9 mouse cellular contexts compared by ENCODE assay signal in the genomic region with DNA sequence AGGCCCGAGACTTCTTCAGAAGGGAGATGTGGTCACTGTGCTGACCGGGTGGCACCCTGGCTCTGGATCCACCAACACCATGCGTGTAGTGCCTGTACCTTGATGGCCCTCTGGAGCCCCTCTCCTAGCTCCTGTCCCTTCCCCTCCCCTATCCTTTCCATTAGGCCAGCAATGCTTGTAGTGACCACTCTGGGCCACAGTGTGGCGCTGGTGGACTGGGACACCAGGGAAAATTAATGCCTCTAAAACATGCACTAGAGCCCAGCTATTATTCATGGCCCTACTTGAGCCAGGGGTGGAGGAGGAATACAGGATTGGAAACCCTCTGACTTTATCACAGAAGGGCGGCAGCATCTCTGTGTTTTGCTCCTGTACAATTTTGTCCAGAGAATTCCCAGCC. TPM values are rescaled to one million over a fixed set of nuclear protein-coding genes. Genes with fewer than 3 reads are reported as not detected.
A peak's percentile ranks its signal among the peaks of the same experiment; 100 is the strongest.
DNase-seq lines count a peak whose midpoint lies in the region; ATAC-seq and TF ChIP-seq lines count a peak whose summit lies in the region.
"Had no signal": no experiment of that assay in that cellular context is flagged by ENCODE, and none has a peak within 500 bp of the region (broad histone marks: within the 10 kb centered on the region; RNA-seq: fewer than 3 reads in every experiment).

No protein-coding gene starts in this region.

- peaks cover 4% of the 10 kb centered on the region; the same call in 1 of the 2 replicates for H3K4me1 ChIP-seq in heart, embryonic 10.5 days
- peaks cover 13% of the 10 kb centered on the region for H3K4me1 ChIP-seq in cerebellum, adult 2 months (ENCODE audit: control insufficient read depth, insufficient read depth, low read length)
- H3K4me1 ChIP-seq in testis, adult 2 months (ENCODE audit: control insufficient read depth, insufficient read depth, low read length), result no peaks in the 10 kb centered on the region

- no peak overlapping the region for H3K27ac ChIP-seq in heart, embryonic 10.5 days
- no peak overlapping the region for H3K27ac ChIP-seq in cerebellum, adult 2 months (ENCODE audit: insufficient read depth, low read length)
- no peak overlapping the region for H3K27ac ChIP-seq in testis, adult 2 months (ENCODE audit: control insufficient read depth, insufficient read depth, low read depth, low read length)

- TF ChIP-seq CTCF in cerebellum, adult 2 months (IDR thresholded peaks at IDR 0.05; ENCODE audit: borderline replicate concordance, insufficient read depth, low read depth, low read length), result peak; percentile 88
- TF ChIP-seq CTCF in testis, adult 2 months (IDR thresholded peaks at IDR 0.05; ENCODE audit: control insufficient read depth, insufficient read depth, insufficient replicate concordance, low read depth, low read length), result peak; percentile 61; the same call in 1 of the 2 replicates

- no peaks in the 10 kb centered on the region for H3K9me3 ChIP-seq in heart, embryonic 10.5 days

- DNase-seq in heart, adult 18-20 months, result peak; percentile 60 to 80
- no peak for DNase-seq in heart, embryonic 10.5 days (ENCODE audit: low spot score)
- DNase-seq in MEL-GATA-1-ER (ENCODE audit: extremely low read depth, low read depth), result peak; percentile 10
- DNase-seq in cerebellum, adult 2 months, result peak; percentile 79 to 87
- DNase-seq in gastrocnemius, postnatal 36 days, result peak; percentile 52 to 75
- peak; percentile 86 to 88 for DNase-seq in layer of hippocampus, postnatal 10 days (ENCODE audit: low spot score in 2 of 2)

- 0 out of 2 replicates have a peak, but pooled peaks have one; percentile 48 for ATAC-seq in megakaryocyte-erythroid progenitor cell, adult 5-6 weeks (replicated peaks; ENCODE audit: low FRiP score, low TSS enrichment, poor library complexity, severe bottlenecking)

- H3K36me3 ChIP-seq in heart, embryonic 10.5 days, result peaks cover 20% of the 10 kb centered on the region; the same call in 1 of the 2 replicates
- H3K36me3 ChIP-seq in testis, adult 2 months (ENCODE audit: control insufficient read depth, insufficient read depth, low read length), result no peaks in the 10 kb centered on the region; the same call in none of the 2 replicates

- TF ChIP-seq POLR2A in cerebellum, adult 2 months (IDR thresholded peaks at IDR 0.05; ENCODE audit: borderline replicate concordance, insufficient read depth, low read length), result no peak
- TF ChIP-seq POLR2A in testis, adult 2 months (IDR thresholded peaks at IDR 0.05; ENCODE audit: control insufficient read depth, low read depth, low read length), result no peak

- intact Hi-C loops in gastrocnemius, postnatal 36 days (cut with DNase I), result no loop called here

- no peaks in the 10 kb centered on the region for H3K27me3 ChIP-seq in heart, embryonic 10.5 days (ENCODE audit: insufficient read depth, poor library complexity, severe bottlenecking)
- H3K27me3 ChIP-seq in cerebellum, adult 2 months (ENCODE audit: control insufficient read depth, insufficient read depth, low read length), result no peaks in the 10 kb centered on the region
- H3K27me3 ChIP-seq in testis, adult 2 months (ENCODE audit: control insufficient read depth, insufficient read depth, low read length), result no peaks in the 10 kb centered on the region

- 40% methylated on average over 5 of the region's 5 CpGs for whole genome bisulfite sequencing in heart, embryonic 10.5 days
- 47% methylated on average over 5 of the region's 5 CpGs for WGBS in cerebellum, adult 2 months

- H3K4me3 ChIP-seq in heart, embryonic 10.5 days, result no peak overlapping the region
- H3K4me3 ChIP-seq in cerebellum, adult 2 months (replicated peaks; ENCODE audit: insufficient read depth, low read depth, low read length), result no peak overlapping the region
- H3K4me3 ChIP-seq in testis, adult 2 months (ENCODE audit: control insufficient read depth, low read depth, low read length), result no peak overlapping the region

RNA-seq across cellular contexts. Expression of a gene that starts 10.9 kb away (rescaled TPM):
- 1 to 10 TPM; 3.0 to 3.2 TPM for total RNA-seq in heart, adult 18-20 months (2021)
- 11.4 and 12.1 TPM in 2 replicates for polyA plus RNA-seq in heart, embryonic 10.5 days (2016; fragmentation: Nextera tagmentation; extraction: Ambion mirVana)
- polyA plus RNA-seq in cerebellum, adult 2 months (2012; rRNA removed), result 23.6 and 23.9 TPM in 2 replicates
- total RNA-seq in gastrocnemius, postnatal 36 days (2021), result 1 to 10 TPM; 3.5 to 3.9 TPM
- 1 to 10 TPM; 7.3 to 9.0 TPM for total RNA-seq in layer of hippocampus, postnatal 10 days (2021)
- 4.3 and 7.2 TPM in 2 replicates for total RNA-seq in megakaryocyte-erythroid progenitor cell, adult 5-6 weeks (2014; fragmentation: Nextera tagmentation)
- total RNA-seq in megakaryocyte-erythroid progenitor cell, adult 5-6 weeks (2017), result 0.85 and 4.7 TPM in 2 replicates
- polyA plus RNA-seq in testis, adult 2 months (2012; rRNA removed), result 188 and 191 TPM in 2 replicates

RNA-seq across cellular contexts. Expression of a gene that starts 18.8 kb away (rescaled TPM):
- not detected for total RNA-seq in heart, adult 18-20 months (2021)
- not detected in 2 replicates for polyA plus RNA-seq in heart, embryonic 10.5 days (2016; fragmentation: Nextera tagmentation; extraction: Ambion mirVana)
- polyA plus RNA-seq in cerebellum, adult 2 months (2012; rRNA removed), result not detected in 2 replicates
- total RNA-seq in gastrocnemius, postnatal 36 days (2021), result not detected
- total RNA-seq in layer of hippocampus, postnatal 10 days (2021), result not detected
- total RNA-seq in megakaryocyte-erythroid progenitor cell, adult 5-6 weeks (2014; fragmentation: Nextera tagmentation), result not detected in 2 replicates
- total RNA-seq in megakaryocyte-erythroid progenitor cell, adult 5-6 weeks (2017), result not detected in 2 replicates
- polyA plus RNA-seq in testis, adult 2 months (2012; rRNA removed), result 75.3 and 76.4 TPM in 2 replicates
- polyA plus RNA-seq: liver, embryonic 16.5 days had no signal

RNA-seq across cellular contexts. Expression of a gene that starts 36.9 kb away (rescaled TPM):
- total RNA-seq in heart, adult 18-20 months (2021), result 10 to 100 TPM in 1 of 2 experiments, 1 to 10 TPM in 1; 9.2 to 18.5 TPM
- polyA plus RNA-seq in heart, embryonic 10.5 days (2016; fragmentation: Nextera tagmentation; extraction: Ambion mirVana), result 7.7 and 9.9 TPM in 2 replicates
- 23.1 and 24.6 TPM in 2 replicates for polyA plus RNA-seq in cerebellum, adult 2 months (2012; rRNA removed)
- 1 to 10 TPM; 7.3 to 8.6 TPM for total RNA-seq in gastrocnemius, postnatal 36 days (2021)
- 100 to 1,000 TPM in 1 of 2 experiments, 10 to 100 TPM in 1; 98.5 to 104 TPM for total RNA-seq in layer of hippocampus, postnatal 10 days (2021)
- 0.28 TPM in 1 of 2 replicates, not detected in the other for total RNA-seq in megakaryocyte-erythroid progenitor cell, adult 5-6 weeks (2014; fragmentation: Nextera tagmentation)
- not detected in 2 replicates for total RNA-seq in megakaryocyte-erythroid progenitor cell, adult 5-6 weeks (2017)
- polyA plus RNA-seq in testis, adult 2 months (2012; rRNA removed), result 3.9 and 4.3 TPM in 2 replicates

Comparison
In these comparisons a context has a peak if more than half of its experiments do, and no peak if none do; other contexts are left out.
1. RNA of a gene that starts 36.9 kb away (total RNA-seq): 98.5 to 104 TPM in layer of hippocampus, postnatal 10 days, 9.2 to 18.5 TPM in heart, adult 18-20 months and 7.3 to 8.6 TPM in gastrocnemius, postnatal 36 days; 0.28 TPM in megakaryocyte-erythroid progenitor cell, adult 5-6 weeks; every median in the first group is over 4 times any median in the second.